Mouse (Mus musculus) monocyte, adult 2 months (primary cell): Measurements from ENCODE around the gene Cntnap2.

Experiments used
- DNase-seq, 2 experiments: peaks; one replicate each; pipeline ENCODE4 v3.0.0; 2022; ENCODE audit warnings: low spot score in 2 of 2, low read depth in 1 of 2

Cntnap2 gene

GRCm38 (mm10) chr6:45323505-45323904 is 264.3 kb downstream of the Cntnap2 start:
- DNase-seq, result no peak

- DNase-seq, result no peak
Measured at GRCm38 (mm10) chr6:45327952-45328485, 268.9 kb downstream of the Cntnap2 start.

GRCm38 (mm10) chr6:45345396-45345795 is 286.2 kb downstream of the Cntnap2 start:
- no peak for DNase-seq

- no peak for DNase-seq
Measured at GRCm38 (mm10) chr6:45345953-45346352, 286.8 kb downstream of the Cntnap2 start.

GRCm38 (mm10) chr6:45366442-45366841 is 307.3 kb downstream of the Cntnap2 start:
- no peak for DNase-seq

- DNase-seq, result no peak
Measured at GRCm38 (mm10) chr6:45381126-45381525, 322.0 kb downstream of the Cntnap2 start.

GRCm38 (mm10) chr6:45389034-45389433 is 329.9 kb downstream of the Cntnap2 start:
- DNase-seq, result no peak

GRCm38 (mm10) chr6:45413629-45414028 is 354.5 kb downstream of the Cntnap2 start:
- no peak for DNase-seq

GRCm38 (mm10) chr6:45455424-45455823 is 396.3 kb downstream of the Cntnap2 start:
- DNase-seq, result no peak

GRCm38 (mm10) chr6:45518221-45518620 is 459.1 kb downstream of the Cntnap2 start:
- DNase-seq, result no peak

- no peak for DNase-seq
Measured at GRCm38 (mm10) chr6:45536999-45537398, 477.8 kb downstream of the Cntnap2 start.

GRCm38 (mm10) chr6:45544319-45544875 is 485.2 kb downstream of the Cntnap2 start:
- DNase-seq, result no peak

- no peak for DNase-seq
Measured at GRCm38 (mm10) chr6:45559724-45560123, 500.6 kb downstream of the Cntnap2 start.

GRCm38 (mm10) chr6:45584467-45585094 is 525.4 kb downstream of the Cntnap2 start:
- no peak for DNase-seq

GRCm38 (mm10) chr6:45589084-45589483 is 529.9 kb downstream of the Cntnap2 start:
- DNase-seq, result no peak

- DNase-seq, result no peak
Measured at GRCm38 (mm10) chr6:45647017-45647416, 587.9 kb downstream of the Cntnap2 start.

GRCm38 (mm10) chr6:45648419-45648818 is 589.3 kb downstream of the Cntnap2 start:
- no peak for DNase-seq

- no peak for DNase-seq
Measured at GRCm38 (mm10) chr6:45700287-45700686, 641.1 kb downstream of the Cntnap2 start.

- DNase-seq, result no peak
Measured at GRCm38 (mm10) chr6:45791612-45792011, 732.5 kb downstream of the Cntnap2 start.

GRCm38 (mm10) chr6:45841626-45842341 is 782.6 kb downstream of the Cntnap2 start:
- no peak for DNase-seq

- no peak for DNase-seq
Measured at GRCm38 (mm10) chr6:45843736-45844135, 784.6 kb downstream of the Cntnap2 start.

- no peak for DNase-seq
Measured at GRCm38 (mm10) chr6:45871409-45871992, 812.3 kb downstream of the Cntnap2 start.
